Mouse (Mus musculus) stomach, embryonic 14.5 days (tissue): ENCODE measurements around the gene Frmd4a. TPM values are rescaled to one million over a fixed set of nuclear protein-coding genes. Genes with fewer than 3 reads are reported as not detected.

Source experiments
- ATAC-seq: fragments of 200-750 bp; cut with Nextera tagmentation; 2 replicates; pipeline ENCODE4 v1.8.0; 2017; ENCODE audit warnings: low read depth, moderate TSS enrichment; ENCODE audit not compliant: insufficient number of reproducible peaks, insufficient read depth, low FRiP score
- H3K27ac ChIP-seq: fragments of 300-500 bp; sonication (generic); 2 replicates; pipeline ENCODE4 v1.5.1; 2014; ENCODE audit warnings: mild to moderate bottlenecking, low read length, moderate library complexity, mixed read lengths
- H3K27me3 ChIP-seq: fragments of 300-500 bp; sonication (generic); 2 replicates; pipeline ENCODE4 v1.6.1; 2014; ENCODE audit warnings: low read length, control low read depth, mixed read lengths; ENCODE audit not compliant: control insufficient read depth, insufficient read depth
- H3K36me3 ChIP-seq: fragments of 300-500 bp; sonication (generic); 2 replicates; pipeline ENCODE4 v1.6.1; 2014; ENCODE audit warnings: mild to moderate bottlenecking, control low read depth, low read length, moderate library complexity, mixed read lengths; ENCODE audit not compliant: control insufficient read depth, insufficient read depth
- H3K4me1 ChIP-seq: fragments of 300-500 bp; sonication (generic); 2 replicates; pipeline ENCODE4 v1.6.1; 2014; ENCODE audit warnings: low read length, control low read depth, mixed read lengths; ENCODE audit not compliant: control insufficient read depth, insufficient read depth
- H3K4me2 ChIP-seq: fragments of 300-500 bp; sonication (generic); replicated peaks from 2 replicates; pipeline ENCODE4 v1.6.1; 2014; ENCODE audit warnings: low read depth, low read length, control low read depth
- H3K4me3 ChIP-seq: fragments of 300-500 bp; sonication (generic); 2 replicates; pipeline ENCODE4 v1.5.1; 2014; ENCODE audit warnings: low read depth, low read length, control low read depth
- H3K9ac ChIP-seq: fragments of 300-500 bp; sonication (generic); replicated peaks from 2 replicates; pipeline ENCODE4 v1.6.1; 2014; ENCODE audit warnings: low read depth, mild to moderate bottlenecking, control low read depth, low read length, moderate library complexity, mixed read lengths
- H3K9me3 ChIP-seq: fragments of 300-500 bp; sonication (generic); 2 replicates; pipeline ENCODE4 v1.6.1; 2016; ENCODE audit warnings: low read depth, low read length, control low read depth; ENCODE audit not compliant: control insufficient read depth
- WGBS: fragments of 180-500 bp; shearing (Covaris S2); extraction: QIAGEN DNeasy Blood & Tissue Kit; methylation state at CpG from one replicate; pipeline ENCODE4 v1.1.7; 2014; 5-methylcytosine and 5-hydroxymethylcytosine counted together
- polyA plus RNA-seq: library from polyadenylated mRNA; unstranded; fragments of >200 nt; fragmentation: Nextera tagmentation; extraction: Ambion mirVana; gene quantifications from 2 replicates; pipeline ENCODE4 v1.2.1, GENCODE M21; 2014

Frmd4a gene
- polyA plus RNA-seq, 1 experiment from 2014 or later, result 42.4 TPM

DNA sequence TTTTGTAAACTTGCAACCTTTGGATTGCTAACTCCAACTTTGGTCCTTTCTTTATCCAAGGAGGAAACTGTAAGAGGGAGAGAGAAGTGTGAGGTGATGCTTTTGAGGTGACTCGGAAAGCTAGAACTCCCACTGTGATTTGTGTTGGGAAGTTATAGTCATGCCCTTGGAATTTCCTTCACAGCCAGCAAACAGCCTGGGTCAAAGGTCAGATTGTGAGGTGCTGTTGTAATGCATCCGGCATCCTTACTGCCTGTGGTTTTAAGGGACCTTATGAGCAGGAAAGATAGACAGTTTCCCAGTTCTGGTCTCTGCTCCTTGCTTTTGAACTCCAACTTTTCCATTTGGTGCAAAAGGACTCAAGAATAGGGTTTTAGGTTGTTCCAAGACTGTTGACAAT lies 404.2 kb downstream of the Frmd4a start:
- Histone ChIP-seq H3K4me3 (no peak overlapping the region), H3K4me2 (no peak overlapping the region), H3K27me3 (no peaks in the 10 kb centered on the region), H3K9me3 (no peaks in the 10 kb centered on the region), H3K4me1 (no peaks in the 10 kb centered on the region), H3K27ac (no peak overlapping the region), H3K36me3 (no peaks in the 10 kb centered on the region), H3K9ac (no peak overlapping the region)
- WGBS, result 42% methylated on average over 2 of the region's 2 CpGs
- ATAC-seq, result no peak

DNA sequence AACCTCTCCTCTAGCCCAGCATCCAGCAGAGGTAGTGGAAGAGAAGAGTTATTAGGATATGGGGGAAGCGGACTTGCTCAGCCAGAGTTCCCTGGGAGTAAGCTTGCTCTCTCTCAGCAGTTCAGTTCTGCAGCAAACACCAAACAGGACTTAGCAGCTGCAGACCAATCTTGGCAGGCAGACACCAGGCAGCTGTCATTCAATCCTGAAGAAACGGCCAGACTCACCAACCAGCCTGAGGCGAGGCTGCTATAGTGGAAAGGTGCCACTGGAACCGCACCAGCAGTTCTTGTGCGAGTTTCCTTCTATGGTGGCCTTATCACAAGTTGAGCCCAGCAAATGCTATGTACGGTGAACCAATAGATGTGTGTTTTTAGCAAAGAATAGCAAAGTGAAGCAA lies 406.4 kb downstream of the Frmd4a start:
- WGBS, result 73% methylated on average over 6 of the region's 6 CpGs
- Histone ChIP-seq H3K36me3 (no peaks in the 10 kb centered on the region), H3K9me3 (no peaks in the 10 kb centered on the region), H3K9ac (no peak overlapping the region), H3K27ac (no peak overlapping the region), H3K4me3 (no peak overlapping the region), H3K4me2 (no peak overlapping the region), H3K27me3 (no peaks in the 10 kb centered on the region), H3K4me1 (no peaks in the 10 kb centered on the region)
- ATAC-seq, result no peak

DNA sequence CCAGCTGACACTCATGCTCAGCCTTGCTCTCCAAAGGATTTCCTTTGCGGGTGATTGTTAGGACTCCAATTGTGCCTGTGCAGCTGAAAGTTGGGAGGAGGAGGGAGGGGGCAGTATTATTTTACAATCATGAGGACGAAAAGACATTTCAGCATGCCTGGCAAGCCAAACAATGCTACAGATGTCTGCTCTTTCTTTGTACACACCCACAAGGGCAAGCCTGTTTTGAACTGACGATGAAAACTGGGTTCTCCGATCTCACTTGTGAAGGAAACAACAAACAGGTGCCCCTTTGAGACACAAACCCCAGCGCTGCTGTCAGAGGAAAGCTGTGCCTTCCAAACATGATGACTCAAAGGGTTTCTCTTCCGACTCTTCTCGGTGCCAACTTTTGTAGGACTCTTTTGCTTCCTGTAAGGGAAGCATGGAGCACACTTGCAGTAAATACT lies 410.9 kb downstream of the Frmd4a start:
- 76% methylated on average over 7 of the region's 7 CpGs for WGBS
- no peak for ATAC-seq
- H3K27ac ChIP-seq, result no peak overlapping the region

GRCm38 (mm10) chr2:4433119-4433518 lies 415.6 kb downstream of the Frmd4a start:
- Histone ChIP-seq H3K4me3 (no peak overlapping the region), H3K4me1 (0 out of 2 replicates have a peak, but pooled peaks cover 4% of the 10 kb centered on the region), H3K27ac (no peak overlapping the region), H3K4me2 (no peak overlapping the region), H3K36me3 (no peaks in the 10 kb centered on the region; the same call in 1 of the 2 replicates), H3K9ac (no peak overlapping the region), H3K27me3 (no peaks in the 10 kb centered on the region), H3K9me3 (no peaks in the 10 kb centered on the region)
- 64% methylated on average over 4 of the region's 4 CpGs for WGBS
- no peak for ATAC-seq

More for the DNA sequence above, 410.9 kb downstream of the Frmd4a start:
- Histone ChIP-seq H3K36me3 (no peaks in the 10 kb centered on the region; the same call in 1 of the 2 replicates), H3K27me3 (no peaks in the 10 kb centered on the region), H3K9me3 (no peaks in the 10 kb centered on the region), H3K4me2 (no peak overlapping the region), H3K4me3 (no peak overlapping the region), H3K4me1 (0 out of 2 replicates have a peak, but pooled peaks cover 4% of the 10 kb centered on the region), H3K9ac (no peak overlapping the region)

- no peak for ATAC-seq
- Histone ChIP-seq H3K27me3 (no peaks in the 10 kb centered on the region), H3K36me3 (no peaks in the 10 kb centered on the region; the same call in 1 of the 2 replicates), H3K4me3 (no peak overlapping the region), H3K27ac (no peak overlapping the region), H3K4me1 (0 out of 2 replicates have a peak, but pooled peaks cover 4% of the 10 kb centered on the region), H3K9me3 (no peaks in the 10 kb centered on the region), H3K9ac (no peak overlapping the region), H3K4me2 (no peak overlapping the region)
- 84% methylated on average over 8 of the region's 8 CpGs for WGBS
These were observed 417.5 kb downstream of the Frmd4a start for GRCm38 (mm10) chr2:4435051-4435450.

- H3K9me3 ChIP-seq, result no peaks in the 10 kb centered on the region
- 71% methylated on average over 19 of the region's 19 CpGs for WGBS
- ATAC-seq, result no peak
- no peak overlapping the region for H3K9ac ChIP-seq
- H3K4me3 ChIP-seq, result no peak overlapping the region
- no peaks in the 10 kb centered on the region for H3K27me3 ChIP-seq
- H3K27ac ChIP-seq, result no peak overlapping the region
- H3K36me3 ChIP-seq, result no peaks in the 10 kb centered on the region; the same call in 1 of the 2 replicates
- no peak overlapping the region for H3K4me2 ChIP-seq
- H3K4me1 ChIP-seq, result 0 out of 2 replicates have a peak, but pooled peaks cover 4% of the 10 kb centered on the region
These were observed 419.1 kb downstream of the Frmd4a start for GRCm38 (mm10) chr2:4436361-4437231.

- Histone ChIP-seq H3K36me3 (no peaks in the 10 kb centered on the region; the same call in 1 of the 2 replicates), H3K27ac (no peak overlapping the region), H3K9ac (no peak overlapping the region), H3K4me3 (no peak overlapping the region), H3K4me2 (no peak overlapping the region), H3K4me1 (no peaks in the 10 kb centered on the region), H3K27me3 (no peaks in the 10 kb centered on the region), H3K9me3 (no peaks in the 10 kb centered on the region)
- 53% methylated on average over 7 of the region's 7 CpGs for WGBS
- ATAC-seq, result no peak
These were observed 421.2 kb downstream of the Frmd4a start for GRCm38 (mm10) chr2:4438739-4439138.

DNA sequence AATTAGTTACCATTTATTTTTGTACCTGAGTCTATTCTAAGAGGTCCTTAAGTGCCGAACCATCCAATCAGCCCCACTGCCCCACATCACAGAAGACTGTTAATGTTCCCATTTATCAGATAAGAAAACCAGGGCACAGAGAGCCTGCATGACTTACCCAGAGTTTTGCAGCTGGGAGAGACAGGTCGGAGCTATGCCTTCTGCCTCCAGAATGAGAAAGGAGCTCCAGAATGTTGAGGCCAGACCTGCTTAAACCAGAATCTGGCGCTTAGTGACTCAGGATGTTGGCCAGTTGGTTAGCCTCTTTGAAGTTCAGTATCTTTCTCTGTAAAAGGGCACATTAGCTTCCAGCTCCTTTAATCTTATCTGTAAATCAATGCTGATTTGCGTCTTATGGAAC lies 422.4 kb downstream of the Frmd4a start:
- WGBS, result 80% methylated on average over 4 of the region's 4 CpGs
- no peak overlapping the region for H3K9ac ChIP-seq
- no peak overlapping the region for H3K4me2 ChIP-seq
- H3K9me3 ChIP-seq, result no peaks in the 10 kb centered on the region
- no peak overlapping the region for H3K27ac ChIP-seq
- no peaks in the 10 kb centered on the region for H3K27me3 ChIP-seq
- ATAC-seq, result no peak
- no peak overlapping the region for H3K4me3 ChIP-seq
- no peaks in the 10 kb centered on the region for H3K4me1 ChIP-seq
- H3K36me3 ChIP-seq, result no peaks in the 10 kb centered on the region; the same call in 1 of the 2 replicates
